Mouse (Mus musculus) spleen, embryonic (tissue): ENCODE measurements around the gene Galr2.

Source experiments
- CTCF ChIA-PET: fragments of 350-600 bp; sonication (Branson Sonifier 250); formaldehyde crosslinking; loops from one replicate; lab custom pipeline; 2022; lab: Charles Lee

Gene Galr2

GRCm38 (mm10) chr11:116280751-116281663 is at the start of gene Galr2:
Gene Galr2, plus strand, starts transcription at chr11:116280939.
- CTCF ChIA-PET: no interaction called here

- CTCF ChIA-PET: no interaction called here
Observed at GRCm38 (mm10) chr11:116232427-116232826, 48.3 kb upstream of the Galr2 start.

DNA sequence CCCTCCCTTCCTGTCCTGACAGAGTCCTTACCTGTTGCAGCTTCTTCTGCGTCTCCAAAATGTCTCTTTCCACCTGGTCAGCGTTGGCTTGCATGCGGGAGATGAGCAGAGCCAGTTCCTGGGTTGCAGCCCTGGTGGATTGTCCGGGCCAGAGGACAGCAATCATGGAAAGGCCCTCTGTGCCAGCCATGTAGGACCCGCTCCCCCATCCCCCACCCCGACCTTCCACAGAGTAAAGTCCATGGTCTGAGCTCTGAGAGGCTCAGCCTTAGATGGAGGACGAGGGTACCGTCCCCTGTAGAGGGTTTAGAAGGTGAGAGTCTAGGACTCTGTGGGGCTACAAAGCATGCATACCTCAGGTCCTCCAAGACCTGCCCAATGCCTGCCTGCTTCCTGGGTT is 45.8 kb upstream of the Galr2 start:
- CTCF ChIA-PET: no interaction called here

GRCm38 (mm10) chr11:116237742-116238395 is 42.9 kb upstream of the Galr2 start, which contains the start of gene Evpl:
Gene Evpl, minus strand, starts transcription at chr11:116238077.
- CTCF ChIA-PET: no interaction called here

DNA sequence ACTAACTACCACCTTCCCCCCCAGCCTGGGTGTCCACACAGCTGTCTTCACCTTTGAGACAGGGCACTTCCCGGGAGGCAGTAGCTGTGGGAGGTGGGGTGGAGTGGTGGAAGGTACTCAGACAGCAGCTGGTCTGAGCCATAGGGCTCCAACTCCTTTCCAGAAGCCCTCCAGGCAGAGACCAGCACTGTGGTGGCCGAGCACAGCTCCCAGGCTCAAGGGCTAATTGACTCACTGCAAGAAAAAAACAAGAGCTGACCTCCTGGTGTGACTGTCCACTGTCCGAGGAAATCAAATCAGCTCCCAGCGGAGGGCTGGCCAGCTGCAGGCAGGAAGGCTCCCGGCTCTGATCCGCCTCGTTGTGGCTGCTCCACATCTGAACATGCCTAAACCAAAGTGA is 40.9 kb upstream of the Galr2 start:
- CTCF ChIA-PET: no interaction called here

- CTCF ChIA-PET: interaction anchor here (0.6 kb wide), 1 partner anchor 100 kb away, joined by 3 read pairs; no protein-coding TSS in a partner anchor
Observed at GRCm38 (mm10) chr11:116241744-116242235, 38.9 kb upstream of the Galr2 start.

GRCm38 (mm10) chr11:116244580-116244979 is 36.2 kb upstream of the Galr2 start:
- CTCF ChIA-PET: interaction anchor here (0.6 kb wide), 1 partner anchor 364 kb away, joined by 3 read pairs; no protein-coding TSS in a partner anchor

- CTCF ChIA-PET: no interaction called here
Observed at GRCm38 (mm10) chr11:116245616-116246015, 35.1 kb upstream of the Galr2 start.

DNA sequence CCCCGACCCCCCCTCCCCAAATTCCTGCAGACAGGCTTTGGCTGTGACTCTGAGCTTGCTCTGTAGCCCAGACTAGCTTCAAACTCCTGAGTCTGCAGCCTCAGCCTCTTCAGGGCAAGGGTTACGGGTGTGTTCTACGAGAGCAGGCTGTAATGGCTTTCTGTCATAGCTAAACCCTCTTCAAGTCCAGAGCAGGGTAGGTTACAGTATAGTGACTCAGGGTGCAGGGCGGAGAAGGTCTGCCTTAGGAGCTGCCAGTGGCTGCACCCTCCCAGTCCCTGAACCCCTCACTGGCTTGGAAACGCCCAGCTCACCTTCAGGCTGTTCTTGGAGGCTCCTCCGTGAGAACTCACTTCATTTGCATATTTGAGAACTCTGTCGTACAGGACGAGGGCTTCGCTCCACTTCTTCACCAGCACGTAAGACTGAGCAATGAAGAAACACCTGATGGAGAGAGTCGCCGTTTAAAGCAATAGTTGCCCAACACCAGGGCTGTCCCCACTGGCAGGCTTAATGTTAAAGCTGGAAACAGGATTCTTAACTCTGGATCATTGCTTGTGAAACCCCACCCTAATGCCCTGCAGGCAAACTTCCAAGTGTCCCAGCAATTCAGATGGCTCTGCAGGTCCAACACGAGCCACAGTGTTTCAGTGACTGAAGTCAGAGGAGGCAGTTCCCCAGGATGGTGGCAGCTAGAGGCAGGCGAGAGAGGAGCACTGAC is 33.1 kb upstream of the Galr2 start:
- CTCF ChIA-PET: interaction anchor here (0.6 kb wide), 1 partner anchor 18 kb away, joined by 4 read pairs; no protein-coding TSS in a partner anchor

DNA sequence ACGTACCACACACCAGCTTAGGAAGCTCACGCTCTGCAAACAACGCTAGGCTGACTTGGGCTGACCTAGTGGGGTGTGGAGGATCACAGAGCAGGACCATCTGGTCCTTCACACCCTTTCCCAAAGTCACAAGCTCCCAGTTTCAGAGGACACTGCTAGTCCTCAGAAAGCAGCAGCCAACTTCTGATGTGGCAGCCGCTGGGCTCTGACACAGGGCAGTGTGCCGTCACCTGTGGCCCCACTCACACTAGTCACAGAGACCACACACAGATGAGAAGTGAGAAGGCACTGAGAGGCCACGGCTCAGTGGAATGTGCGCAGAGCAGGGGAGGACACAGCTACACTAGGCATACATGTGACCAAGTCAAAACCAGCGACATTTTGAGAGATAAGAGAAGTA is 29.8 kb upstream of the Galr2 start:
- CTCF ChIA-PET: interaction anchor here (0.5 kb wide), 1 partner anchor 308 kb away, joined by 5 read pairs; no protein-coding TSS in a partner anchor

- CTCF ChIA-PET: no interaction called here
Observed at GRCm38 (mm10) chr11:116253076-116253600, 27.6 kb upstream of the Galr2 start.

- CTCF ChIA-PET: no interaction called here
Observed at GRCm38 (mm10) chr11:116254627-116255026, 26.1 kb upstream of the Galr2 start.

- CTCF ChIA-PET: no interaction called here
Observed at GRCm38 (mm10) chr11:116255090-116255981, 25.4 kb upstream of the Galr2 start.

- CTCF ChIA-PET: no interaction called here
Observed at GRCm38 (mm10) chr11:116255982-116256675, 24.6 kb upstream of the Galr2 start.

- CTCF ChIA-PET: interaction anchor here (0.9 kb wide), 1 partner anchor 46 kb away, joined by 3 read pairs; no protein-coding TSS in a partner anchor
Observed at GRCm38 (mm10) chr11:116259461-116259860, 21.3 kb upstream of the Galr2 start.

GRCm38 (mm10) chr11:116260259-116260658 is 20.5 kb upstream of the Galr2 start:
- CTCF ChIA-PET: no interaction called here

DNA sequence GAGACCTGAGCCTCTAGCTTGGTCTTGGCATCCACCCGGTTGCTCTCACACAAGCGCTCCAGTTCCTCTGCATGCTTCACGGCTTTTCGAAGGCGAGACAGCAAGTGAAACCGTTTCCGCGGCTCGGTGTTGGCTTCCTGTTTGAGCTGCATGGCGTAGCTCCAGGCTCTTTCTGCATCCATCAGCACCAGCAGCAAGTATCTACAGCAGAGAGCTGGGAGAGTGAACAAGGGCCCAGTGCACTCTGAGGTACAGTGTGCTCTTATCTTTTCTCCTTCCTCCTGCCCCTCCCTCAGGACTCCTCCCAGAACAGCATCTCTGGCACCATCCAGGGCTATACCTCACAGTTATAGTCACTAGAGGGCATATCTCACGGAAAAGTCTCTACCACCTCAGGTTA is 15.4 kb upstream of the Galr2 start:
- CTCF ChIA-PET: no interaction called here

DNA sequence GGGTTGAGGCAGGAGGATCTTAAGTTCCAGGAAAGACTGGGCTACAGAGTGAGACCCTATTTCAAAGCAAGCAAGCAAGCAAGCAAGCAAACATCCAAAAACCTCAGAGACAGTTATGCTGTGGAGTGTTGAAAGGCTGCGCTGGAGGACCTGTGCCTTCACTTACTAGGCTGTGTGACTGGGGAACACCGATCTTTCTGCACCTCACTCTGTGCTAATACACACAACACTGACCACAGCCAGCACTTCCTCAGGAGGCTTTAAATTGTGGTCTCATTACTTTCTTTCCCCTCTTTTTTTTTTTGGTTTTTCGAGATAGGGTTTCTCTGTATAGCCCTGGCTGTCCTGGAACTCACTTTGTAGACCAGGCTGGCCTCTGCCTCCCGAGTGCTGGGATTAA is 14.9 kb upstream of the Galr2 start:
- CTCF ChIA-PET: no interaction called here

GRCm38 (mm10) chr11:116267637-116268036 is 13.1 kb upstream of the Galr2 start:
- CTCF ChIA-PET: no interaction called here

- CTCF ChIA-PET: no interaction called here
Observed at GRCm38 (mm10) chr11:116268313-116268712, 12.4 kb upstream of the Galr2 start.
